17 mouse cellular contexts compared by ENCODE assay signal in the genomic region with DNA sequence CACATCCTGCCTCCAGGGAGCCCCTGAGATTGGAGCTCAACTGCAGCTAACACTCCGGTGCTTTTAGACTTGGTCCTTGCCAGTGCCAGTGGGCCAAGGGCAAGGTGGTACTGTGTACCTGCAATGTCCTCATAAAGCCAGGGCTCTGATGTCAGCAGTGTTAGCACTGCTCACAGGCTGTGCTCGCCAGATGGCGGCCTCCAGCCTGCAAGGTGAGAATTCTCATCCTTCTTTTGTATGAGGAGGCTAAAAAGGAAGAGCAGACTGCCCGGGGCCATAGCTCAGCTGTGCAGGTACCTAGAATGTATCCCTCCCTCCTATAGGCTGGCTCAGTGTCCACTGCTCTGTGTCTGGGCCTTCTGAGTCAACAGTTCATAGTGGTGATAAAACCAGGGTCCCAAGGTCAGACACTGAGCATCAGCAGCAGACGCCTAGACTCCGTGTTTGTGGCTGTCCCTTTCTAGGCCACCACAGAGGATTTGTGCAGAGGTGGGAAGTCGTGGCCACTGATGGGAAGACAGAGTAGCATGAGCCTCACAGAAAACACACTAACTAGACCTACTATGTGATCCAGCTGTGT.
A peak's percentile ranks its signal among the peaks of the same experiment; 100 is the strongest.
DNase-seq lines count a peak whose midpoint lies in the region; ATAC-seq and TF ChIP-seq lines count a peak whose summit lies in the region.
"Had no signal": no experiment of that assay in that cellular context is flagged by ENCODE, and none has a peak within 500 bp of the region (broad histone marks: within the 10 kb centered on the region; RNA-seq: fewer than 3 reads in every experiment).

No protein-coding gene starts in this region.

- ATAC-seq in midbrain, embryonic 14.5 days (ENCODE audit: low FRiP score, low TSS enrichment) = no peak

- no peak for TF ChIP-seq CTCF in testis, adult 2 months (IDR thresholded peaks at IDR 0.05; ENCODE audit: control insufficient read depth, insufficient read depth, insufficient replicate concordance, low read depth, low read length)
- no peak for TF ChIP-seq CTCF in lung, adult 2 months (IDR thresholded peaks at IDR 0.05; ENCODE audit: insufficient read depth, low read length)

- no peak for TF ChIP-seq POLR2A in testis, adult 2 months (IDR thresholded peaks at IDR 0.05; ENCODE audit: control insufficient read depth, low read depth, low read length)
- TF ChIP-seq POLR2A in lung, adult 2 months (IDR thresholded peaks at IDR 0.05; ENCODE audit: borderline replicate concordance, extremely low read depth, low read depth, low read length) = no peak

- H3K4me2 ChIP-seq in midbrain, embryonic 14.5 days (ENCODE audit: low read length) = peak overlapping the region; percentile 95

- H3K27ac ChIP-seq in testis, adult 2 months (ENCODE audit: control insufficient read depth, insufficient read depth, low read depth, low read length) = no peak overlapping the region
- 0 out of 2 replicates have a peak overlapping the region, but pooled peaks have one; percentile 26 for H3K27ac ChIP-seq in midbrain, embryonic 14.5 days (replicated peaks; ENCODE audit: low read depth, low read length)
- no peak overlapping the region for H3K27ac ChIP-seq in embryonic facial prominence, embryonic 10.5 days (replicated peaks)
- H3K27ac ChIP-seq: gastrocnemius, adult 2 months; heart, embryonic 10.5 days; limb, embryonic 10.5 days; liver, embryonic 14.5 days had no signal

- 78% methylated on average over 7 of the region's 7 CpGs for WGBS in midbrain, embryonic 14.5 days
- 77% methylated on average over 7 of the region's 7 CpGs for WGBS in lung, adult 2 months
- 73% methylated on average over 7 of the region's 7 CpGs for WGBS in embryonic facial prominence, embryonic 10.5 days

- no peak overlapping the region; the same call in 1 of the 2 replicates for H3K9ac ChIP-seq in midbrain, embryonic 14.5 days (replicated peaks; ENCODE audit: low read length)
- H3K9ac ChIP-seq: liver, embryonic 14.5 days had no signal

- DNase-seq in cerebellum, adult 11-12 months = peak; percentile 72
- DNase-seq in cerebellum, postnatal 14 days = no peak
- no peak for DNase-seq in testis, postnatal 10 days (ENCODE audit: low spot score)
- DNase-seq in midbrain, embryonic 14.5 days = no peak
- DNase-seq in lung, adult 2 months = no peak
- DNase-seq in embryonic facial prominence, embryonic 10.5 days (ENCODE audit: low spot score) = no peak
- DNase-seq: B cell, adult 2 months; gastrocnemius, adult 2 months; kidney, adult 18-20 months; kidney, postnatal 4 days; lung, postnatal 36 days; right cerebral cortex, postnatal 25 days; thymus, adult 2 months had no signal

- no peaks in the 10 kb centered on the region for H3K36me3 ChIP-seq in testis, adult 2 months (ENCODE audit: control insufficient read depth, insufficient read depth, low read length)
- peaks cover 37% of the 10 kb centered on the region for H3K36me3 ChIP-seq in midbrain, embryonic 14.5 days (ENCODE audit: control insufficient read depth, insufficient read depth, low read length)
- peaks cover 10% of the 10 kb centered on the region; the same call in 1 of the 2 replicates for H3K36me3 ChIP-seq in embryonic facial prominence, embryonic 10.5 days (replicated peaks)
- H3K36me3 ChIP-seq: heart, embryonic 10.5 days; limb, embryonic 10.5 days had no signal

- no peaks in the 10 kb centered on the region for H3K9me3 ChIP-seq in midbrain, embryonic 14.5 days (ENCODE audit: control insufficient read depth, low read length)
- H3K9me3 ChIP-seq in embryonic facial prominence, embryonic 10.5 days = no peaks in the 10 kb centered on the region
- H3K9me3 ChIP-seq: heart, embryonic 10.5 days; limb, embryonic 10.5 days had no signal

- H3K4me3 ChIP-seq in testis, adult 2 months (ENCODE audit: control insufficient read depth, low read depth, low read length) = peak overlapping the region; percentile 64
- peak overlapping the region; percentile 49; the same call in 1 of the 2 replicates for H3K4me3 ChIP-seq in midbrain, embryonic 14.5 days (replicated peaks; ENCODE audit: low read depth, low read length)
- no peak overlapping the region for H3K4me3 ChIP-seq in lung, adult 2 months (replicated peaks; ENCODE audit: extremely low read depth, low read depth, low read length)
- H3K4me3 ChIP-seq in embryonic facial prominence, embryonic 10.5 days = no peak overlapping the region
- H3K4me3 ChIP-seq: gastrocnemius, adult 2 months; heart, embryonic 10.5 days; limb, embryonic 10.5 days had no signal

- H3K27me3 ChIP-seq in testis, adult 2 months (ENCODE audit: control insufficient read depth, insufficient read depth, low read length) = no peaks in the 10 kb centered on the region
- H3K27me3 ChIP-seq in midbrain, embryonic 14.5 days (ENCODE audit: control insufficient read depth, insufficient read depth, low read length) = no peaks in the 10 kb centered on the region
- H3K27me3 ChIP-seq in embryonic facial prominence, embryonic 10.5 days (replicated peaks; ENCODE audit: low read depth, poor library complexity, severe bottlenecking) = no peaks in the 10 kb centered on the region

- H3K4me1 ChIP-seq in testis, adult 2 months (ENCODE audit: control insufficient read depth, insufficient read depth, low read length) = no peaks in the 10 kb centered on the region
- H3K4me1 ChIP-seq in midbrain, embryonic 14.5 days (ENCODE audit: control insufficient read depth, insufficient read depth, low read length) = peaks cover 42% of the 10 kb centered on the region
- H3K4me1 ChIP-seq in lung, adult 2 months (ENCODE audit: control insufficient read depth, insufficient read depth, low read length) = peaks cover 6% of the 10 kb centered on the region; the same call in 1 of the 2 replicates
- peaks cover 74% of the 10 kb centered on the region for H3K4me1 ChIP-seq in embryonic facial prominence, embryonic 10.5 days

Comparison
In these comparisons a context has a peak if more than half of its experiments do, and no peak if none do; other contexts are left out.
1. H3K4me3 ChIP-seq: peak in testis, adult 2 months (single experiment) and midbrain, embryonic 14.5 days (single experiment); none in lung, adult 2 months (single experiment) and embryonic facial prominence, embryonic 10.5 days (single experiment).